Mouse (Mus musculus) layer of hippocampus, adult 9-11 months (tissue): ENCODE results near the gene Olfr95.
"Not testable (repeated sequence)": the region's sequence is repeated elsewhere in the genome, so short reads cannot be mapped to it uniquely, and the experiment has no call there.

Experiments used
- DNase-seq: peaks from one replicate; pipeline ENCODE4 v3.0.0; 2022

Olfr95 gene

GRCm38 (mm10) chr17:37213018-37213417 lies at the start of gene Olfr95:
Olfr95 (minus strand) TSS chr17:37213118.
- DNase-seq, result no peak

GRCm38 (mm10) chr17:37250544-37250943 lies 37.6 kb upstream of the Olfr95 start:
- DNase-seq, result peak; percentile 4

DNA sequence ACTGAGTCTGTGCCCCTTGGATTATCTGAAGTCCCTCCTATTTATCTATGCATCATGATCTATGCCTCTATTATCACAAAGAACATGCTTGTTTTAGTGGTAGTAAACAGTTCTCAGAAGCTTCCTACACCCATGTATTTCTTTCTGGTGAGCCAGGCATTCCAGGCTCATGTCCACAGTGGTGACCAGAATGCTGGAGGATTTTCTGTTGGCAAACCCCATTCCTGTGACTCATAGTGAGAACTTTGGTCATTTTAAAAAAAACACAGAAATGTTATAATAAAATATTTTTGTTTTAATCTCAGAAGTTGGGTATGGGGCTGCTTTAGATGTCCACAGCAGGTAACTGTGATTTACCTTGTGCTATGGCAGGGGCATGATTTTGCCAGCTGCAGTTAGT lies 36.5 kb upstream of the Olfr95 start:
- DNase-seq, result no peak

GRCm38 (mm10) chr17:37246715-37247114 lies 33.8 kb upstream of the Olfr95 start:
- DNase-seq, result peak; percentile 48

- no peak for DNase-seq
Observed at GRCm38 (mm10) chr17:37242198-37242597, 29.3 kb upstream of the Olfr95 start.

DNA sequence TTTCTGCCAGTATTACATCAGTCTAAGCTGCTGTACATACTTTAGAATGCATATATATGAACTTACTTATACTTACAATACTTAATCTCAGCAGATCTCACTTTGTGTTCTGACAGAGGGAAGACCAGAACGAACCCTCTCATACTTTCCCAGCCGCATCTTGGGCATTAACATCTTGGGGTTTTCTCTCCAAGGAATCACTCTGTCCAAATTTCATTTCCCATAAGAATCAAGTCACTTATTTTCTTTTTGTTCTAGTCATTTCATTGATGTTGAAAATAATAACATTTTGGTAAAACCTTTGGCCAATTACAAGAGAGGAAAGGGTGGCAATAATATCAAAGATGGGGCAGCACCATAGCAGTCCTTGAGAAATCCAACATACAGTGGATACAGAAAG lies 24.3 kb upstream of the Olfr95 start, which contains the start of gene Olfr97:
Olfr97 (minus strand) TSS at position 101 of the 400 bp plus-strand sequence.
- DNase-seq, result not testable (repeated sequence)

GRCm38 (mm10) chr17:37221879-37222278 lies 9.0 kb upstream of the Olfr95 start:
- DNase-seq, result no peak

DNA sequence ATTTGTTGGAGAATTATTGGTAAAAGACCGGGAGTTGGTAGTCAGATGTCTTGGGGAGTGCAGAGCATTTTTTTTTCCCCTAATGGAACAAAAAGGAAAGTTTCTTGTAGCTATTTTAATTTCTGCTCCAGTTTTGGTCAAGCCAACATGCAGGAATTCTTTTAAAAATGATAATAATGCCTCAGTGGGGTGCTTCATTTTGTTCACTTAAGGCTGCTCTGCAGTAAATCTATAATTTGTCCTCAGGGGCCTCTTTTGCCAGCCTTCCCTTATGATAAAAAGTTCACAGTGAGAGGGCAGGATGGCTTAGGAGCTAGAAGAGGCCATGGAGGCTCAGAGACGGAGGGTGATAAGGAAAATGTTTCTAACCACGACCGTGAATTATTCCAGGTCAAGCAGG lies 6.9 kb upstream of the Olfr95 start, which contains the start of gene Olfr96:
Olfr96 (plus strand) TSS at position 301 of the 400 bp plus-strand sequence.
- DNase-seq, result no peak

DNA sequence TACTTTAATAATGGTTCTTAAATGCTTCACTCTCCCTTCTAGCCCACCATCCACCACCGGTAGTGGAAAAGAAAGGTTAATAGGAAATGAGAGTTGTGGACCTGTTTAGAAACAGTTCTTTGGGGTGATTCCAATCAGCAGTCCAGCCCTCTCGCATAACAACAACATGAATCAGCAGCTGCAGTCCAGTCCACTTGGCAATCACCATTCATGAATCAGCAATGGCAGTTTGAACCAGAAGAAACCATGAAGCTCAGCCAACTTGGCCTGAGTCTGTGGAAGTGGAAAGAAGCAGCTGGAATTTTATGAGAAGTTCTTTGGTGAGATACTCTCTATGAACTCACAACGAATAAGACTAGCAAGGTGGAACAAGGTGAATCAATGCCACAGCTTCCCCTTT lies 5.6 kb upstream of the Olfr95 start:
- DNase-seq, result no peak

GRCm38 (mm10) chr17:37210884-37211768 lies 1.8 kb downstream of the Olfr95 start:
- no peak for DNase-seq

DNA sequence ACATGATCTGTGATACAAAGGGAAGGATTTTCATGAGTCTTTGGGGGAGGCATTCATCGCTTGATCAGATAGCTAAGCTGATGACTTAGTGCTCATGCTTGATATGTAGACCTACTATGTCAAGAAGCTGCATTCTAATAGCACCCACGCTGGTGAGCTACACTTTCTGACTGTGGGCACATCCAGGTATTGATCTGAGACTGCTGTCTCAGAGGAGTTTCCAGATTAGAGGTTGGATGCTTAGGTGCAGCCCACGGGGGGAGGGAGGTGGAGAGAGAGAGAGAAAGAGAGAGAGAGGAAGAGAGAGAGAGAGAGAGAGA lies 9.0 kb downstream of the Olfr95 start:
- no peak for DNase-seq

DNA sequence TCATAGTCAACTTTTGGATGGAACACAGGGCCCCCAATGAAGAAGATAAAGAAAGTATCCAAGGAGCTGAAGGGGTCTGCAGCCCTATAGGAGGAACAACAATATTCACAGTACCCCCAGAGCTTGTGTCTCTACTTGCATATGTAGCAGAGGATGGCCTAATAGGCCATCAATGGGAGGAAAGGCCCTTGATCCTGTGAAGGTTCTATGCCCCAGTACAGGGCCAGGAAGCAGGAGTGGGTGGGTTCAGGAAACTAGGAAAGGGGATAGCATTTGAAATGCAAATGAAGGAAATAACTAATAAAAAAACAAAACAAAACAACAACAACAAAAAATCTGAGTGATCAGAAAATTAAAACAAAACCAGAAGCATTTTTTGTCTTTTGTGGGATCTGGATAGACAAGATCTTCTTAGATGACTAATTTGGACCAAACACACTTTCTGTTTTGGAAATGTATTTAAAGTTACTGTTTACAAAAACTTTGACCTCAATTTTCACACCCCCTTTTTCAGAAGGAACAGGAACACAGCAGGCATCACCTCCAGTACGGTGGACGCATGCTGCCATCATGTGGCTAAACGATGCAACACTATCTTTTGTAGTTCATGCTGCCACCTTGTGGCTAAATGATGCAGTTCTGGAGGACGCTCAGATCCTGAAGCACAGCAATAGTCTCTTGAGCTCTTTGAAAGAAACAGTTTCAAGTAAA lies 9.6 kb downstream of the Olfr95 start:
- peak; percentile 64 for DNase-seq

DNA sequence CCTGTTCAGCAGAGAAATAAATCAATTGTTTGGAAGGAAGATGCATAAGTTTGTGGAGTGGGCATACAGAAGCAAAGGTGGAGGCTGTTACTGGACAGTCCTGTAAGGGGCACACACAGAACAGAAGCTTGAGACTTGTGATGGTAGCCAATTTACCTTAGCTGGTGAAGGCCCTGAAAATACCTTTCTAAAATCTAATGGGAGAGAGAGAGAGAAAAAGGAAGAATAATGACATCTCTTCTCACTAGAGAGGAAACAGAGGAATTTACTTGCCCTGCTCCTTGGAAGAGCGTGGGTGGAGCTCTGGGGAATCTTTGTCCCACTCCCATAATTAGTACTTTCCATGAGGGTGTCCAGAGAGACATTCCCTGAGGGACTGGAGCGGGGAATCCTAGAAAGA lies 12.0 kb downstream of the Olfr95 start, which contains the start of gene Olfr94:
Olfr94 (minus strand) TSS at position 101 of the 400 bp plus-strand sequence.
- no peak for DNase-seq

DNA sequence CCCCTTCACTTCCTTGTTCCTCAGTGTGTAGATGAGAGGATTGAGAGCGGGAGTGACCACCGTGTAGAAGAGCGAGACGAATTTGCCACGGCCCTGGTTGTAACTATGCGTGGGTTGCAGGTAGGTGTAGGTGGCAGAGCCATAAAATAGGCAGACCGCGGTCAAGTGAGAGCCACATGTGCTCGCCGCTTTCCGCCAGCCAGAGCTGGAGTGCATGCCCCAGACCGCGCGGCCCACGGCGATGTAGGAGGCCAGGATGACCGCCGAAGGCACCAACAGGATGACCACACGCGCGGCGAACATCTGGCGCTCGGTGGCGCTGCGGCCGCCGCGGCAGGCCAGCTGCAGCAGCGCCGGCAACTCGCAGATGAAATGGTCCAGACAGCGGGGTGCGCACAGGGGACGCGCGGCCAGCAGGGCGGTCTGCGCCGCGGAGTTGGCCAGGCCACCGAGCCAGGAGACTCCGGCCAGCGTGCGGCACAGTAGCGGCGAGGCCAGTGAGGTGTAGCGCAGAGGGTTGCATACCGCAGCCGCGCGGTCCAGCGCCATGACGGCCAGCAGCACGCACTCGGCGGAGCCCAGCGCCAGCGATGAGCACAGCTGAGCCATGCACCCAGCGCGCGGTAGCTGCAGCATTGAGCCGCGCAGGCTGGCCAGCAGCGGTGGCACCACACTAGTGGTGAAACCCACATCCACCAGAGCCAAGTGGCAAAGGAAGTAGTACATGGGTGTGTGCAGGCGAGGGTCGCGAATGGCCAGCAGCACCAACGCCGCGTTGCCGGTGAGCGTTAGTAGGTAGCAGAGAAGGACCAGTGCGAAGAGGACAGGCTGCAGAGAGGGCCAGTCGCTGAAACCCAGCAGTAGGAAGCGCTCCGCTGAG lies 15.8 kb downstream of the Olfr95 start:
- DNase-seq, result no peak

DNA sequence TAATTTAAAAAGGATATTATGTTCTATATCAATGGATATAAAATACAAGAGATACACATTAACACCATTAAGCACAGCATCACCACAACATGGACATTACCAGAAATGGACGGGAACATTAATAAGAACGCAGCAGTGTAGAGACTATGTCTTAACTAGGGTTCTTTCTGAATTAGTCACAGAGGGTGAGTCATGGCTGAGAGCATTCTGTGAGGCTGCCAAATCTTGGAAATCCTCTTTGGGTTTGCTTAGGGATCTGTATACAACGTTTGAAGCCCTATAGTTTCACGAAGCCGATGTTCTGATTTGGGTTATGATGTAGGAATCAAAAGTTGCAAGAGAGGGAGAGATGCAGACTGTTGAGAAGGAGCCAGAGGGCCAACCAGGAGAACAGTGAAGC lies 18.1 kb downstream of the Olfr95 start:
- DNase-seq, result no peak

DNA sequence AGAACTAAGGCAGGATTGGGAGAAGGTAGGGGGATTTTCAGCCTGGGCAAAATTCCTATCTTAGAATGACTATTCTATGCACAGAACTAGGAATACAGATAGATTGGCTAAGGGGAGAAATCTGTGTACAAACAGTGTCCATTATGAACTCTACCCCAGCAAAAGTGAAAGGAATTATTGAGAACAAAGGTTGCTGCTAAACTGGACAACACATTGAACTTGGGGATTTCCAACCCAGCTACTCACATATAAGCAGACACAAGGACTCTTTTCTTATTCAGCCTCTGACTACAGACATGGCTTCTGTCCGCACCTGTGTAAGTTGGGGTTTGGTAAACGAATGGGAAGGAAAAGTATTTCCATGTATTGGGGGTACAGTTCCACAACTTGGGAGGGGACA lies 19.3 kb downstream of the Olfr95 start, which contains the start of gene Ubd:
Ubd (plus strand) TSS at position 237 of the 400 bp plus-strand sequence.
- DNase-seq, result no peak

GRCm38 (mm10) chr17:37193032-37193431 lies 19.9 kb downstream of the Olfr95 start:
- no peak for DNase-seq

DNA sequence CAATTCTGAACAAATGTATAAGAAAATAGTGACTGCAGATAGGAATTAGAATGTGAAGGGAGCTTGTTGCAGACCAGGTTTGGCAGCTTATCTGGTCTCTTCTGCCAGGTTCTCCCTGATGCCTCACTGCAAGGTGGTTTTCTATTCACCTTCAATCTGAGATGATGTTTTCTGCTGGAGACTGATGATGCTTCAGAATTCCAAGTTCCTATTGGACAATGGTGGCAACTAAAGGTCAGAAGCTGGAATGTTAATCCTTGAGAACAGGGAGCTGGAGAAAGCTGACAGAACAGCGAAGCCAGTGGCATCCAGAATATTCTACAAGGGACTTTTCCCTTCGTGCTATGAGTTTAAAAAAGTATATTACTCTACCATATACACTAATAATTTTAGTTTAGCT lies 22.2 kb downstream of the Olfr95 start:
- no peak for DNase-seq

- no peak for DNase-seq
Observed at GRCm38 (mm10) chr17:37185474-37185873, 27.4 kb downstream of the Olfr95 start.

DNA sequence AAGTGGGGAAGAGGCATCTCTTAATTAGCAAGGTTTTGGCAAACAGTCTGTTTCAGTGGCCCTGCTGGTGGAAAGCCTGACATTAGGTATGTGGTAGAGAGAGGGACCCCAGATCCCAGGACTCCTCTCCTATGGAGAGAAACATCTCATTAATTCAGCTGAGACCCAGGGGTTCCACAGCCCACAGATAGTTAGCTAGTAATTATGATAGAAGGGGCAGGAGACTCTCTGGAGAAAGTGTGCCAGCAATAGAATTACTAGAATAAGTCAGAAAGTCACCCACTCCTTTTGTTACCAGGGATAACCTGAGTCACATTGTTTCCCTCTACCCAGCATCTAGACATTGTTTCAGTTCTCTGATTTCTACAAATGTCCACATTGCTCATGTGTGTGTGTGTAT lies 51.5 kb downstream of the Olfr95 start, which contains the start of gene Olfr93:
Olfr93 (minus strand) TSS at position 101 of the 400 bp plus-strand sequence.
- DNase-seq, result no peak
